Mouse (Mus musculus) layer of hippocampus, adult 9-10 months (tissue): Measurements from ENCODE around the gene Bmx.

Source experiments
- DNase-seq: peaks from one replicate; pipeline ENCODE4 v3.0.0; 2022; ENCODE audit warnings: low spot score

The Bmx gene

DNA sequence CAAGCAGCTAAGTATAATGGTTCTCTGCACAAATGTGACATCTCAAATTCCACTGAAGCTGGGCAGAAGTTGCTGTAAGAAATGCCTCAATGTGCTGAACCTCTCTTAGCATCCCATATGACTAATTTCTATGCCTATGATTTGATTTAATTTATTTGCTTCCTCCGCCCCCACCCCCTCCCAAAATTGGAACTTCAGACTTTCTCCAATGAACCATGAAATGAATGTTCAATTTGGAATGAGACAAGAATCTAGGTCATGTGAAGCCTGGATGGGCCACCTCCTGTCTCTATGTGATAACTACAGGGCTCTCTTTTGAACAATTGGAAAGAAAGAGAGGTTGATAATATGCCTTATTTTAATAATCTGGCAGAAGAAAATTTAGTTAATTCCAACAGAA, 82.7 kb downstream of the Bmx start:
- no peak for DNase-seq

DNA sequence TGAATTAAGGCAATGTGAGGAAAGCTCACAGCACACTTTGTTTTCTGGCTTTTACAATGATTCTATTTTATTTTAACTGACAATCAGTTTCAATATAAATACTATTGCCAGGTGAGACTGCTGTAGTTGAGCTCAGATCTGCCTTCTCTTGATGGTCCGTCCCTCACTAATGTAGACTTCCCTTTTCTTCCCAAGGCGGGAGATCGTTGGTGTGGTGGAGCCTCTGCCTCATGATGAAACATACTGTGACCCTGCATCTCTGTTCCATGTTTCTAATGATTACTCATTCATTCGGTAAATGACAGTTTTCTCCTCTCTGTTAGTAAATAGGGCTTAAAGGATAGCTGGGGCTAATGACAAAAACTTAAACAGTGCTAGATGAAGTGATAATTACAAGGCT, 84.1 kb downstream of the Bmx start:
- DNase-seq = no peak

DNA sequence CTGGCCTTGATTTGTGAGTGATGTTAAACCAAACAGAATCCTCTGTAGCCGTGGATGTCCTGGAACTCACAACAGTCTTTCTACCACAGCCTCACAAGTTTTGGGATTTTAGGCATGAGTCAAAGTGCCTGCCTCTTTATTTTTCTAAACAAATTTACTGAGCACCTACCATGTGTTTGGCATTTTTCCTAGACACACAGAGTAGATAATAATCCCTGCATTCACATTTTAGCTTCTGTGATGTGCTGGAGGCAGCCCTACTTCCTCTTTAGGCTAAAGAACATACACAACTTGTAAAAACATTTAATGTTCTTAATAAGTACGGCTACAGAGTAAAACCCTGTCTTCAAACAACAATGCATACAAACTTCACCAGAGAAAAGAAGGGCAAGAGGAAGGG, 87.0 kb downstream of the Bmx start:
- no peak for DNase-seq

DNA sequence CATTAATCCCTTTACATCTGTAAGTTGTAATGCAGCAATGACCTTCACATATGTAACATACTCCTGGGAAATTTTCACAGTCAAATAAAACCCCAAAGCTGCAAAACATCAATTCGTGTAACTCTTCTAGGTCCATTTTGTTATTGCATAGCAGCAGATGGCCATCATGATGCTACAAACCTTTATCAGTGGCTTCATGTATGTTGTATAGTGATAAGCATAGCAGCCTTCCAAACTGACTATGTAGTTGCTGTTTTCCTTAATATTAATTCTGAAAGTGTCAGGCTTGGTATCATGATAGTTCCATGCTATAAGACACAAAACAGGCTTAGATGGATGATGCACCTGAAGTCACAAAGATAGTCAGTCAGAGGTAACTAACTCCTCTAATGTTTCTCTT, 93.3 kb downstream of the Bmx start:
- DNase-seq = no peak

DNA sequence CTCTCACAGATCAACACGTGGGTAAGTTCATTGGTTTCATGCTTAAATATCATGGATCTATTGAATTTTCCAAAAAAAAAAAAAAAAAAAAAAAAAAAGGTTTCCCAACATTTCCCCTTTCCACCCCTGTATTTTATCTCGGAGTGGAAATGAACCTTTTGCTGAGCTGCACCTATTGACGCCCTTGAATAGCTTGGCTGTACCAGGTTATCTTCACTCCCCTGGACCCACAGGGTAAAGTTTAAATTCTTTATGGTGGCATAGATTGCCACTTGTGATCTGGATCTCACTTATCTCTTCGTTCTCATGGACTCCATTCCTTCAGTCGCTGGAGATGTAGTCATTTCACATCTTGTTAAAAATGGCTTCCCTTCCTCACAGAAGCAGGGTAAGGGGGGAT, 103.4 kb downstream of the Bmx start:
- no peak for DNase-seq

DNA sequence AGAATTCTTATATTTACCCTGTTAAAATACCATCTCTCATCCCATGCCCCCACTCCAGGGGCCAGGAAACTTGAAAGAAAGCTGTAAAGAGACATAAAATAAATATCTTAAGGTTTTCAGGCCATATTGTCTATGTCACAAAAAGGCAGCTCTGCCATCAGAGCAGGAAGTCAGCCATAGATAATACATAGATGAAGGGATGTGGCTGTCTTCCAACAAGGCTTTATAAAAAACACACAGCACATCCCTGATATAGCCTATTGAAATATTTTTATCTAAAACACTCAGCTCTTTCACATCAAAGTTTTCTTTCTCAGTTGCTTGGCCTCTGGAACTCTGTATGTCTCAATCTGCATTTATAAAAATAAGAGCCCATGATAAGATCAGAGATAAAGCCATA, 104.4 kb downstream of the Bmx start:
- DNase-seq = no peak

DNA sequence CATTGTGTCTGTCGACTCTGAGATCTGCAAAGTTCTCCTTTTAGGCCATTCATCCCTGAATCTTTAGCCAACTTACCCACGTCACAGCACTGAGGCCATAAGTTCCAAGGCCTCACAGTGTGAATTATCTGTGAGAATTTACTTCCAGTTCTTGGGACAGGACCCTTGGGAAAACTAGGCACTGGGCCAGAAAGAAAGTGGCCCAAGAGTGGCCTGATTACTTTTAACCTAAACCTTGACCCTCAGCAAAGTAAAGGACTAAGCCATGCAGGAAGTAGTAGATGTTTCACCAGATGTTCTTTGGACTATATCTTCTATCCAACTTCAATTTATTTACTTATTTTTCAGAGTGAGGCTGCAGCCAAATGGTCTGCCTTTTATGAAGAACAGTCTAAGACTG, 105.3 kb downstream of the Bmx start:
- DNase-seq = no peak

DNA sequence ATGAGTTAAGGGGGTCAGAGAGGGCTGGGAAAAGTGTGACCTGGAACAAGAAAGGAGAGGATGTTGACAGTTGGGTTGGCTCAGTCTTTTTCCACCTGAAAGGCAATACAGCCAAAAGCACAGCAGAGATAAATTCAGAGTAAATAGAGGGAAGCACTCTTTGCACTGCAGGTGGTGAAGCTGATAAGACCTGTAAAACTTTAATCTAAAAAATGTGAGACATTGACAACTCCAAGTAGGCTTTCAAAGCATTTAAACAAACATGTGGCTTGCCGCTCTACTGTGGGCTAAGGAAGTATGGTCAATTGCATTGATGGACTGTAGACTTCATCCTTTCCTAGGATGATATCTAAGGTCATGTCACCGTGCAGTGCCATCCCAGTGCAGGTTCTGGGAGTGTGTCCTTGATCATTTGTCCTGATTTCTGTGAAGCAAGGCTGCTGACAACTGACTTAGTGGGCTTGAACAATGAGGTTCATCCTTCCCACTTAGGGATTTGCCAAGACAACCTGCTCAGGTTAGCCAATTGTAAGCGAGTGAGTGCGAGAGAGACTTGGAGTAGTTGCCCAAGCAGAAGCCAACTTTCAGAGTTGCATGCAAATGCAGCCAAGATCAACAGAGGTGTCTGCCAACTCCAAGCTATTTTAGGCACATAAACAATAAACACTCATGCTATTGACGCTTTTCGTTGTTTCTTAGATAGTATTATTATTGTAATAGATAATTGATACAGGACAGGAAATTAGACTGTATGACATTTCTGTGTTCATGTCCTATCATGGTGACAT, 112.3 kb downstream of the Bmx start:
- DNase-seq = no peak
